13 mouse cellular contexts compared by ENCODE assay signal in genomic region chr4:132982999-132983398, GRCm38 (mm10). TPM values are rescaled to one million over a fixed set of nuclear protein-coding genes. Genes with fewer than 3 reads are reported as not detected.
DNase-seq lines count a peak whose midpoint lies in the region; ATAC-seq lines count a peak whose summit lies in the region.
"Had no signal": no experiment of that assay in that cellular context is flagged by ENCODE, and none has a peak within 500 bp of the region (broad histone marks: within the 10 kb centered on the region; RNA-seq: fewer than 3 reads in every experiment).

No protein-coding gene starts in this region.

- H3K4me2 ChIP-seq in heart, embryonic 15.5 days: no peak overlapping the region
- H3K4me2 ChIP-seq in midbrain, embryonic 16.5 days (ENCODE audit: low read length): no peak overlapping the region
- H3K4me2 ChIP-seq in midbrain, embryonic 14.5 days (ENCODE audit: low read length): no peak overlapping the region

- WGBS in heart, embryonic 15.5 days: 58% methylated on average over 6 of the region's 6 CpGs
- 74% methylated on average over 6 of the region's 6 CpGs for WGBS in midbrain, embryonic 16.5 days
- WGBS in midbrain, embryonic 14.5 days: 84% methylated on average over 6 of the region's 6 CpGs
- WGBS in macrophage (ENCODE audit: missing documents): 12% methylated on average over 5 of the region's 6 CpGs

- peaks cover 26% of the 10 kb centered on the region for H3K4me1 ChIP-seq in heart, embryonic 15.5 days (replicated peaks)
- peaks cover 14% of the 10 kb centered on the region for H3K4me1 ChIP-seq in midbrain, embryonic 16.5 days (ENCODE audit: control insufficient read depth, insufficient read depth, low read length)
- H3K4me1 ChIP-seq in midbrain, embryonic 14.5 days (ENCODE audit: control insufficient read depth, insufficient read depth, low read length): peaks cover 9% of the 10 kb centered on the region; the same call in 1 of the 2 replicates

- no peaks in the 10 kb centered on the region for H3K9me3 ChIP-seq in heart, embryonic 15.5 days (replicated peaks)
- no peaks in the 10 kb centered on the region for H3K9me3 ChIP-seq in midbrain, embryonic 16.5 days (replicated peaks; ENCODE audit: control insufficient read depth, low read length, poor library complexity, severe bottlenecking)
- H3K9me3 ChIP-seq in midbrain, embryonic 14.5 days (ENCODE audit: control insufficient read depth, low read length): no peaks in the 10 kb centered on the region

- intact Hi-C loops in heart, postnatal 14 days (cut with DNase I): no loop called here

- no peak for DNase-seq in heart, postnatal 14 days
- no peak for DNase-seq in midbrain, embryonic 14.5 days
- DNase-seq in gastrocnemius, adult 18-20 months (ENCODE audit: low spot score): no peak
- DNase-seq in layer of hippocampus, postnatal 10 days (ENCODE audit: low spot score in 2 of 2): no peak
- DNase-seq: cerebellum, adult 9-11 months; gastrocnemius, postnatal 25 days; kidney, adult 8-10 months; lung, adult 18-20 months had no signal

- no peaks in the 10 kb centered on the region for H3K79me2 ChIP-seq in macrophage (ENCODE audit: inconsistent target)

- no peak overlapping the region for H3K4me3 ChIP-seq in heart, embryonic 15.5 days
- H3K4me3 ChIP-seq in midbrain, embryonic 16.5 days (ENCODE audit: low read depth, low read length): no peak overlapping the region
- no peak overlapping the region for H3K4me3 ChIP-seq in midbrain, embryonic 14.5 days (replicated peaks; ENCODE audit: low read depth, low read length)
- H3K4me3 ChIP-seq in macrophage (ENCODE audit: inconsistent target): no peak overlapping the region

- no peaks in the 10 kb centered on the region for H3K27me3 ChIP-seq in heart, embryonic 15.5 days
- no peaks in the 10 kb centered on the region for H3K27me3 ChIP-seq in midbrain, embryonic 16.5 days (ENCODE audit: control insufficient read depth, insufficient read depth, low read depth, low read length)
- H3K27me3 ChIP-seq in midbrain, embryonic 14.5 days (ENCODE audit: control insufficient read depth, insufficient read depth, low read length): no peaks in the 10 kb centered on the region

- H3K9ac ChIP-seq in heart, embryonic 15.5 days: no peak overlapping the region
- H3K9ac ChIP-seq in midbrain, embryonic 16.5 days (ENCODE audit: low read depth, low read length): no peak overlapping the region
- no peak overlapping the region for H3K9ac ChIP-seq in midbrain, embryonic 14.5 days (replicated peaks; ENCODE audit: low read length)

- peak overlapping the region; percentile 51; the same call in 1 of the 2 replicates for H3K27ac ChIP-seq in heart, embryonic 15.5 days
- H3K27ac ChIP-seq in midbrain, embryonic 16.5 days (ENCODE audit: low read length): peak overlapping the region; percentile 20; the same call in 1 of the 2 replicates
- H3K27ac ChIP-seq in midbrain, embryonic 14.5 days (replicated peaks; ENCODE audit: low read depth, low read length): no peak overlapping the region
- H3K27ac ChIP-seq in macrophage: peak overlapping the region; percentile 25

- H3K36me3 ChIP-seq in heart, embryonic 15.5 days: no peaks in the 10 kb centered on the region
- H3K36me3 ChIP-seq in midbrain, embryonic 16.5 days (ENCODE audit: control insufficient read depth, insufficient read depth, low read length): no peaks in the 10 kb centered on the region
- H3K36me3 ChIP-seq in midbrain, embryonic 14.5 days (ENCODE audit: control insufficient read depth, insufficient read depth, low read length): no peaks in the 10 kb centered on the region
- H3K36me3 ChIP-seq in macrophage (ENCODE audit: inconsistent target): no peaks in the 10 kb centered on the region

- 0 out of 2 replicates have a peak, but pooled peaks have one; percentile 40 for ATAC-seq in heart, embryonic 15.5 days (replicated peaks; ENCODE audit: insufficient number of reproducible peaks, insufficient read depth, low FRiP score, low read depth)
- ATAC-seq in midbrain, embryonic 16.5 days: no peak
- no peak for ATAC-seq in midbrain, embryonic 14.5 days (ENCODE audit: low FRiP score, low TSS enrichment)
- peak; percentile 83 for ATAC-seq in common myeloid progenitor, adult 5-6 weeks (replicated peaks; ENCODE audit: low read depth, poor library complexity, severe bottlenecking)
- ATAC-seq: CD4-positive, CD25-positive, alpha-beta regulatory T cell, adult 4 months had no signal

RNA-seq across cellular contexts. Expression of gene Fgr, which starts 9.1 kb away (rescaled TPM):
- polyA plus RNA-seq in heart, embryonic 15.5 days (2015; fragmentation: Nextera tagmentation; extraction: Ambion mirVana): 0.42 and 1.0 TPM in 2 replicates
- total RNA-seq in heart, postnatal 14 days (2021): under 1 TPM; 0.43 to 0.49 TPM
- polyA plus RNA-seq in midbrain, embryonic 16.5 days (2015; fragmentation: Nextera tagmentation; extraction: Ambion mirVana): 0.05 TPM in 1 of 2 replicates, not detected in the other
- 0.08 TPM in 1 of 2 replicates, not detected in the other for polyA plus RNA-seq in midbrain, embryonic 14.5 days (2014; fragmentation: Nextera tagmentation; extraction: Ambion mirVana)
- 0.53 and 0.96 TPM in 2 replicates for total RNA-seq in common myeloid progenitor, adult 5-6 weeks (2017)
- 1 to 10 TPM in 13 of 26 experiments, under 1 TPM in 13; 0.33 to 4.1 (median 1.1) TPM for total RNA-seq in macrophage (2018; cell fraction: chromatin; rRNA removed)
- 1 to 10 TPM in 20 of 26 experiments, under 1 TPM in 6; 0.75 to 2.5 (median 1.3) TPM for total RNA-seq in macrophage (2018; cell fraction: cytosol; rRNA removed)
- 1 to 10 TPM in 24 of 26 experiments, under 1 TPM in 2; 0.96 to 7.2 (median 2.8) TPM for total RNA-seq in macrophage (2018; cell fraction: nucleus; rRNA removed)
- polyA plus RNA-seq in macrophage (2018): 0.91 to 1.8 TPM (median 1.2 TPM) in 3 replicates
- total RNA-seq in gastrocnemius, adult 18-20 months (2021): under 1 TPM; 0.09 to 0.14 TPM
- under 1 TPM; 0.13 to 0.46 TPM for total RNA-seq in layer of hippocampus, postnatal 10 days (2021)

RNA-seq across cellular contexts. Expression of gene Ahdc1, which starts 28.1 kb away (rescaled TPM):
- polyA plus RNA-seq in heart, embryonic 15.5 days (2015; fragmentation: Nextera tagmentation; extraction: Ambion mirVana): 6.3 and 8.5 TPM in 2 replicates
- 10 to 100 TPM; 55.2 to 59.1 TPM for total RNA-seq in heart, postnatal 14 days (2021)
- polyA plus RNA-seq in midbrain, embryonic 16.5 days (2015; fragmentation: Nextera tagmentation; extraction: Ambion mirVana): 11.2 and 12.5 TPM in 2 replicates
- polyA plus RNA-seq in midbrain, embryonic 14.5 days (2014; fragmentation: Nextera tagmentation; extraction: Ambion mirVana): 13.0 and 15.3 TPM in 2 replicates
- 2.6 and 3.5 TPM in 2 replicates for total RNA-seq in common myeloid progenitor, adult 5-6 weeks (2017)
- total RNA-seq in macrophage (2018; cell fraction: chromatin; rRNA removed): 10 to 100 TPM in 10 of 26 experiments, 1 to 10 TPM in 15, under 1 TPM in 1; 0.39 to 18.0 (median 9.1) TPM
- 1 to 10 TPM in 22 of 26 experiments, under 1 TPM in 4; 0.29 to 5.1 (median 2.6) TPM for total RNA-seq in macrophage (2018; cell fraction: cytosol; rRNA removed)
- total RNA-seq in macrophage (2018; cell fraction: nucleus; rRNA removed): 10 to 100 TPM in 2 of 26 experiments, 1 to 10 TPM in 22, under 1 TPM in 2; 0.53 to 12.4 (median 4.9) TPM
- polyA plus RNA-seq in macrophage (2018): 1.3 to 2.2 TPM (median 1.6 TPM) in 3 replicates
- 10 to 100 TPM; 40.6 to 41.6 TPM for total RNA-seq in gastrocnemius, adult 18-20 months (2021)
- 100 to 1,000 TPM in 1 of 2 experiments, 10 to 100 TPM in 1; 98.1 to 103 TPM for total RNA-seq in layer of hippocampus, postnatal 10 days (2021)

Comparison
In these comparisons a context has a peak if more than half of its experiments do, and no peak if none do; other contexts are left out.
1. ATAC-seq: peak in heart, embryonic 15.5 days (single experiment) and common myeloid progenitor, adult 5-6 weeks (single experiment); none in midbrain, embryonic 16.5 days (single experiment) and midbrain, embryonic 14.5 days (single experiment).